Mouse (Mus musculus): ENCODE data around the gene Dll3.

DNA sequence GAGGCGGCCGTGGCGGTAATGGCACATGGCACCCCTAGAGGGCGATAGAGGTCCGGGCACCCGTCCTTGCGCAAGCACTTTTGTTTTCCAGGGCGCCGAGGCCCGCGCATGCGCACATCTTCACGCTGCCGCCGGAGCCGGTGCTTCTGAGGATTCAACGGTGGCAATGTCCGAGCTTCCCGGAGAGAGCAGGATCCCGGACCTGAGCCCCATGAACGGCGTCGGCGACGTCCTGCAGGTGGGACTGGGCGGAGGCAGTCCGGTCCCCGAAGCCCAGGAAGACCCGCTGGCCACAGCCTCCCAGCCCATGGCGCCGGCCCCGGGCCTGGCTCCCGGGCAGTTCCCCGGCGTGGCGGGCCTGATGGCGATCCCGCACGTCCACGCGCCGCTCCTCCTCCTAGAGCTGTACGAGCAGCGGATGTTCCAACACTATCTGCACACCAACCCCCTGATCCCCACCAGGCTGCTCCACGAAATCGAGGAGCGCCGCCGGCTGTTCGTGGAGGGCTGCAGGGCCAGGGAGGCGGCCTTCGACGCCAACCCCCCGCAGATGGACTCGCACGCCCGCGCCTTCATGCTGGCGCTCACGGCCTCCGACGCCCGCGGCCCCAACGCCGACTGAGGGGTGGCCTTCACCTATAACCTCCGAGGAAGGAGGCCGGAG, 24.3 kb downstream of the Dll3 start, which contains the start of gene Eid2b:
- TF ChIP-seq POLR2A (IDR thresholded peaks at IDR 0.05; ENCODE audit: insufficient read length, low read depth) (peak; percentile 68), TCF3 (IDR thresholded peaks at IDR 0.05; ENCODE audit: insufficient read length, low read depth) (no peak), TCF12 (IDR thresholded peaks at IDR 0.05; ENCODE audit: insufficient read depth, poor library complexity, severe bottlenecking) (no peak), MAX (IDR thresholded peaks at IDR 0.05; ENCODE audit: low read depth) (no peak), E2F4 (IDR thresholded peaks at IDR 0.05; ENCODE audit: insufficient read depth) (no peak), CEBPB (IDR thresholded peaks at IDR 0.05; ENCODE audit: insufficient read depth, poor library complexity, severe bottlenecking) (peak; percentile 86)

All from myocyte (in vitro differentiated cells).